13 mouse cellular contexts compared by ENCODE assay signal in the genomic region with DNA sequence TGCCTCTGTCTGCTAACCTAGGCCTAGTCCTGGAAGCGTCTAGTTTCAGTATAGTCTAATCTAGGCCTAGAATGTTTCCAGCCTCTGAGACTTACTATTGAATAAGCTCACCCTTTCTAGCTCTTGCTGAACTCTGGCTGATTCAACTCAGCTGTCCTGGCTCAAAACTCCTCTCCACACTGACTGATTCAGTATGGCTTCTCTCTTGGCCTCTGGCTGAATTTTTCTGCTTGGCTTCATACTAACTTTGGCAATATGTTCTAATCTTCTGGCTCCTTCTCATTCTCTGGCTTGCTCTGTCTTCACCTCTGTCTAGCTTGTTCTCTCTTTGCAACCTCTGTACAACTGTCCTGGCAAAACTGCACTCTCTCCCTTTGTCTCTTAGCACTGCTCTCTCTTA. TPM values are rescaled to one million over a fixed set of nuclear protein-coding genes. Genes with fewer than 3 reads are reported as not detected.
DNase-seq lines count a peak whose midpoint lies in the region; ATAC-seq and TF ChIP-seq lines count a peak whose summit lies in the region.
"Had no signal": no experiment of that assay in that cellular context is flagged by ENCODE, and none has a peak within 500 bp of the region (broad histone marks: within the 10 kb centered on the region; RNA-seq: fewer than 3 reads in every experiment).

No protein-coding gene starts in this region.

- H3K4me3 ChIP-seq in heart, embryonic 10.5 days, result no peak overlapping the region
- peak overlapping the region; percentile 14; the same call in 1 of the 2 replicates for H3K4me3 ChIP-seq in liver, adult 2 months (ENCODE audit: insufficient read depth, low read depth, low read length)
- no peak overlapping the region for H3K4me3 ChIP-seq in heart, embryonic 16.5 days (ENCODE audit: low read length)
- no peak overlapping the region for H3K4me3 ChIP-seq in small intestine, adult 2 months (ENCODE audit: low read depth, low read length)
- H3K4me3 ChIP-seq: limb, embryonic 13.5 days; neural tube, embryonic 15.5 days had no signal

- H3K79me2 ChIP-seq in liver, adult 2 months (ENCODE audit: control insufficient read depth, insufficient read depth, low read length), result peaks cover 9% of the 10 kb centered on the region; the same call in 1 of the 2 replicates

- TF ChIP-seq CTCF in liver, adult 2 months (IDR thresholded peaks at IDR 0.05; ENCODE audit: low read depth, low read length), result no peak
- TF ChIP-seq CTCF in small intestine, adult 2 months (IDR thresholded peaks at IDR 0.05; ENCODE audit: extremely low read depth, insufficient read length, insufficient replicate concordance, low read depth, low read length), result no peak

- 63% methylated on average over 1 of the region's 1 CpGs for WGBS in heart, embryonic 10.5 days
- 52% methylated on average over 1 of the region's 1 CpGs for WGBS in liver, adult 2 months
- 74% methylated on average over 1 of the region's 1 CpGs for WGBS in heart, embryonic 16.5 days
- WGBS in small intestine, adult 2 months, result 90% methylated on average over 1 of the region's 1 CpGs

- no peak overlapping the region for H3K4me2 ChIP-seq in heart, embryonic 16.5 days (ENCODE audit: low read depth, low read length)
- H3K4me2 ChIP-seq: limb, embryonic 13.5 days; neural tube, embryonic 15.5 days had no signal

- DNase-seq in heart, adult 11 months, result peak; percentile 96
- no peak for DNase-seq in heart, embryonic 10.5 days (ENCODE audit: low spot score)
- DNase-seq in liver, adult 2 months (ENCODE audit: extremely low read depth, low read depth, low spot score), result peak; percentile 60
- DNase-seq in liver, result no peak
- DNase-seq in frontal cortex, postnatal 14 days (ENCODE audit: low spot score in 2 of 2), result no peak
- no peak for DNase-seq in cerebellum, postnatal 4 days (ENCODE audit: low spot score in 2 of 2)
- DNase-seq: cerebellum, adult 11 months; right cerebral cortex, adult 18-20 months had no signal

- H3K27me3 ChIP-seq in heart, embryonic 10.5 days (ENCODE audit: insufficient read depth, poor library complexity, severe bottlenecking), result no peaks in the 10 kb centered on the region
- H3K27me3 ChIP-seq in liver, adult 2 months (ENCODE audit: control insufficient read depth, insufficient read depth, low read length), result no peaks in the 10 kb centered on the region
- H3K27me3 ChIP-seq in heart, embryonic 16.5 days (ENCODE audit: control insufficient read depth, insufficient read depth, low read length), result no peaks in the 10 kb centered on the region
- H3K27me3 ChIP-seq in small intestine, adult 2 months (ENCODE audit: control insufficient read depth, insufficient read depth, low read length), result no peaks in the 10 kb centered on the region
- H3K27me3 ChIP-seq: limb, embryonic 13.5 days; neural tube, embryonic 15.5 days had no signal

- H3K9ac ChIP-seq in liver, adult 2 months (ENCODE audit: low read depth, low read length), result no peak overlapping the region
- H3K9ac ChIP-seq in heart, embryonic 16.5 days (ENCODE audit: low read length), result no peak overlapping the region
- H3K9ac ChIP-seq: limb, embryonic 13.5 days; neural tube, embryonic 15.5 days had no signal

- H3K4me1 ChIP-seq in heart, embryonic 10.5 days, result peaks cover 31% of the 10 kb centered on the region
- H3K4me1 ChIP-seq in liver, adult 2 months (ENCODE audit: control insufficient read depth, insufficient read depth, low read length), result peaks cover 37% of the 10 kb centered on the region
- peaks cover 45% of the 10 kb centered on the region for H3K4me1 ChIP-seq in heart, embryonic 16.5 days (ENCODE audit: control insufficient read depth, insufficient read depth, low read length)
- peaks cover 64% of the 10 kb centered on the region for H3K4me1 ChIP-seq in small intestine, adult 2 months (ENCODE audit: control insufficient read depth, insufficient read depth, insufficient read length, low read length)

- no peaks in the 10 kb centered on the region for H3K9me3 ChIP-seq in heart, embryonic 10.5 days
- no peaks in the 10 kb centered on the region for H3K9me3 ChIP-seq in heart, embryonic 16.5 days (replicated peaks; ENCODE audit: control insufficient read depth, low read length)
- H3K9me3 ChIP-seq: limb, embryonic 13.5 days; neural tube, embryonic 15.5 days had no signal

- no peak for ATAC-seq in heart, embryonic 16.5 days (replicated peaks; ENCODE audit: extremely low read depth, insufficient read depth, low FRiP score)
- ATAC-seq: inflammation-experienced regulatory T-cells, adult 6 months had no signal

- H3K27ac ChIP-seq in heart, embryonic 10.5 days, result no peak overlapping the region
- peak overlapping the region; percentile 73 for H3K27ac ChIP-seq in liver, adult 2 months (replicated peaks; ENCODE audit: insufficient read depth, low read depth, low read length)
- peak overlapping the region; percentile 14; the same call in 1 of the 2 replicates for H3K27ac ChIP-seq in heart, embryonic 16.5 days (ENCODE audit: low read length)
- peak overlapping the region; percentile 56 for H3K27ac ChIP-seq in small intestine, adult 2 months (ENCODE audit: insufficient read depth, low read depth, low read length)
- H3K27ac ChIP-seq: limb, embryonic 13.5 days; neural tube, embryonic 15.5 days had no signal

- peaks cover 9% of the 10 kb centered on the region; the same call in 1 of the 2 replicates for H3K36me3 ChIP-seq in heart, embryonic 10.5 days
- no peaks in the 10 kb centered on the region for H3K36me3 ChIP-seq in liver, adult 2 months (ENCODE audit: control insufficient read depth, insufficient read depth, low read length)
- H3K36me3 ChIP-seq in heart, embryonic 16.5 days (ENCODE audit: control insufficient read depth, insufficient read depth), result peaks cover 8% of the 10 kb centered on the region
- H3K36me3 ChIP-seq in small intestine, adult 2 months (ENCODE audit: control insufficient read depth, insufficient read depth, low read length), result 0 out of 2 replicates have a peak, but pooled peaks cover 10% of the 10 kb centered on the region

- TF ChIP-seq POLR2A in liver, adult 2 months (IDR thresholded peaks at IDR 0.05; ENCODE audit: extremely low read depth, insufficient read depth, low read length), result no peak
- no peak for TF ChIP-seq POLR2A in small intestine, adult 2 months (IDR thresholded peaks at IDR 0.05; ENCODE audit: low read depth, low read length)

RNA-seq across cellular contexts. Expression of a gene that starts 35.7 kb away (rescaled TPM):
- 9.6 and 11.6 TPM in 2 replicates for polyA plus RNA-seq in heart, embryonic 10.5 days (2016; fragmentation: Nextera tagmentation; extraction: Ambion mirVana)
- total RNA-seq in liver, adult 2 months (2014; rRNA removed), result 2.4 and 3.8 TPM in 2 replicates
- 5.6 and 6.0 TPM in 2 replicates for polyA plus RNA-seq in liver, adult 2 months (2012; rRNA removed)
- 18.7 and 22.2 TPM in 2 replicates for polyA plus RNA-seq in heart, embryonic 16.5 days (2015; fragmentation: Nextera tagmentation; extraction: Ambion mirVana)
- polyA plus RNA-seq in small intestine, adult 2 months (2012; rRNA removed), result 10.5 and 25.1 TPM in 2 replicates

RNA-seq across cellular contexts. Expression of a gene that starts 59.7 kb away (rescaled TPM):
- 1.3 and 2.3 TPM in 2 replicates for polyA plus RNA-seq in heart, embryonic 10.5 days (2016; fragmentation: Nextera tagmentation; extraction: Ambion mirVana)
- 2.4 and 3.7 TPM in 2 replicates for total RNA-seq in liver, adult 2 months (2014; rRNA removed)
- 11.5 and 12.4 TPM in 2 replicates for polyA plus RNA-seq in liver, adult 2 months (2012; rRNA removed)
- polyA plus RNA-seq in heart, embryonic 16.5 days (2015; fragmentation: Nextera tagmentation; extraction: Ambion mirVana), result 1.7 TPM in 2 replicates
- polyA plus RNA-seq in small intestine, adult 2 months (2012; rRNA removed), result 2.9 and 4.7 TPM in 2 replicates

Comparison
In these comparisons a context has a peak if more than half of its experiments do, and no peak if none do; other contexts are left out.
1. DNase-seq: peak in heart, adult 11 months (single experiment) and liver, adult 2 months (single experiment); none in heart, embryonic 10.5 days (single experiment), liver (single experiment), frontal cortex, postnatal 14 days (0 of 2) and cerebellum, postnatal 4 days (0 of 2).